Mouse (Mus musculus) neural tube, embryonic 11.5 days (tissue): ENCODE measurements at regions not wholly inside any gene's neighbourhood (a gene's known extent, or its start where the extent isn't known, plus 50 kb on each side); places are given as distances from the start of the nearest gene placed in this dataset.
A peak's percentile ranks its signal among the peaks of the same experiment; 100 is the strongest.

Experiments
- ATAC-seq: fragments of 200-750 bp; cut with Nextera tagmentation; 2 replicates; pipeline ENCODE4 v1.8.0; 2017; ENCODE audit warnings: moderate number of reproducible peaks, mild to moderate bottlenecking, moderate TSS enrichment, moderate library complexity; ENCODE audit not compliant: insufficient read depth, low FRiP score, low TSS enrichment
- DNase-seq: peaks from one replicate; pipeline ENCODE4 v3.0.0-alpha.2; 2015; ENCODE audit warnings: low spot score
- H3K27ac ChIP-seq: fragments of 300-500 bp; sonication (generic); 2 replicates; pipeline ENCODE4 v1.5.1; 2014; ENCODE audit warnings: low read depth, mild to moderate bottlenecking, low read length
- H3K27me3 ChIP-seq: fragments of 300-500 bp; sonication (generic); 2 replicates; pipeline ENCODE4 v1.6.1; 2014; ENCODE audit warnings: mild to moderate bottlenecking, low read length, mixed read lengths; ENCODE audit not compliant: control insufficient read depth, insufficient read depth
- H3K36me3 ChIP-seq: fragments of 300-500 bp; sonication (generic); 2 replicates; pipeline ENCODE4 v1.6.1; 2014; ENCODE audit warnings: mild to moderate bottlenecking, low read length, moderate library complexity, mixed read lengths; ENCODE audit not compliant: control insufficient read depth, insufficient read depth
- H3K4me1 ChIP-seq: fragments of 300-500 bp; sonication (generic); 2 replicates; pipeline ENCODE4 v1.6.1; 2014; ENCODE audit warnings: low read length, mixed read lengths; ENCODE audit not compliant: control insufficient read depth, insufficient read depth
- H3K4me2 ChIP-seq: fragments of 300-500 bp; sonication (generic); 2 replicates; pipeline ENCODE4 v1.6.1; 2014; ENCODE audit warnings: low read depth, mild to moderate bottlenecking, moderate library complexity
- H3K4me3 ChIP-seq: fragments of 300-500 bp; sonication (generic); 2 replicates; pipeline ENCODE4 v1.5.1; 2014; ENCODE audit warnings: low read depth, low read length
- H3K9ac ChIP-seq: fragments of 300-500 bp; sonication (generic); 2 replicates; pipeline ENCODE4 v1.6.1; 2014; ENCODE audit warnings: mild to moderate bottlenecking, low read length
- H3K9me3 ChIP-seq: fragments of 300-500 bp; sonication (generic); 2 replicates; pipeline ENCODE4 v1.6.1; 2016; ENCODE audit warnings: low read length; ENCODE audit not compliant: control insufficient read depth
- WGBS: fragments of 180-500 bp; shearing (Covaris S2); extraction: QIAGEN DNeasy Blood & Tissue Kit; methylation state at CpG from one replicate; pipeline ENCODE4 v1.1.7; 2014; 5-methylcytosine and 5-hydroxymethylcytosine counted together

DNA sequence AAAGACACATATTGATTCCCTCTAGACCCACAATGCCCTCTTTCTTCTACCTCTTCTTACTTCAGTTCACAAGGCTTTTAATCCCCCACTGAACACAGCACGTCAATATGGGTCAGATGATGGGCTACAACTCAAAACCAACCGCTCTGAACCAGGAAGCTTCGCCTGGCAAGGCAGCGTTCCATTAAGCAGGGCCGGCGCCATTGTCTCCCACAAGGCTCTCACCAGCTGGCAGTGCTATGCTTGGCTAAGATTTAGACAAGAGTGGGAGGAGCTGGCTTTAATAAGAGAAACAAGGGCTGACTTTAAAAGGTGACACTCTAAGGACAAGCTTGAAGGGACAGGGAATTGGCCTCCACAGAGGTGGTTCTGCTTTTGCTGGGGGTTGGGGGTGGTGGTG is 192.3 kb upstream of the Slc24a2 start:
- no peaks in the 10 kb centered on the region for H3K4me1 ChIP-seq
- 67% methylated on average over 6 of the region's 6 CpGs for WGBS

DNA sequence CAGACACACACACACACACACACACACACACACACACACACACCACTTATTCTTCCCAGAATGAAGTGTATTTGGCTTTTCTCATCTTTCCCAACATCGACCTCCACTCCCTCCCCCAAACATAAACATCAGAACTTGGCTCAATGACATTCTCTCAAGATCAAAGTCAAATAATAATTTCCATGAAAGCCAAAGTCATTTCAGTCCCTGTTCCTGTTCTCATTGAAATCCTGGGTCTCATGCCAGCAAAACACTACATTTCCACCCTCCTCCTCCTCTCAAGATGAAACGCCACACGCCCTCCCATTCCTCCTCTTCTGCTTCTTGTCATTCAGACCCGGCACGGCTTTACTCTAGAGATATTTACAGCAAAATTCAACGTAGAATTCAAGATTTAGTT is 173.1 kb upstream of the Slc24a2 start:
- Histone ChIP-seq H3K4me1 (no peaks in the 10 kb centered on the region), H3K4me2 (no peak overlapping the region), H3K36me3 (no peaks in the 10 kb centered on the region), H3K27ac (no peak overlapping the region), H3K4me3 (no peak overlapping the region), H3K9me3 (no peaks in the 10 kb centered on the region), H3K9ac (no peak overlapping the region), H3K27me3 (no peaks in the 10 kb centered on the region)
- WGBS: 81% methylated on average over 6 of the region's 6 CpGs
- DNase-seq (no peak), ATAC-seq (no peak)

More for the DNA sequence above, 192.3 kb upstream of the Slc24a2 start:
- DNase-seq: no peak
- H3K9me3 ChIP-seq: no peaks in the 10 kb centered on the region
- no peak overlapping the region for H3K27ac ChIP-seq
- ATAC-seq: no peak
- H3K4me3 ChIP-seq: no peak overlapping the region
- no peaks in the 10 kb centered on the region for H3K36me3 ChIP-seq
- no peak overlapping the region for H3K9ac ChIP-seq
- H3K4me2 ChIP-seq: no peak overlapping the region
- no peaks in the 10 kb centered on the region for H3K27me3 ChIP-seq

DNA sequence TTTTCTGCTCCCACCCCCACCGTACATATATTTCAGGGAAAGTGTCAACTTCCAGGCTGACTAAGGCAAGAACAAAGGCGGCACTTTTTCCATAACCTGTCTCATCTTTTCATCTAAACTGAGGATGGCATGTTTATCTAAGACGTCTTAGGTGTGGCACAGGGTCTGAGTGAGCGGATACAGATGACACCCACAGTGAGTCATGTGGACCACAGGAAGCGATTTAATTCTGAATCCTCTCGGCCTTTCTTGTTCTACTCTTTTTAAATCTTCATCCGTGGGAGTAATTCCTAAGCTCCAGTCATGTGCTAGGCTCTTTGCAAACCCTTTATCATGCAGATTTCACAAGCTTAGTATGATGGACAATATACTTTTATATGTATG is 171.9 kb upstream of the Slc24a2 start:
- Histone ChIP-seq H3K27me3 (no peaks in the 10 kb centered on the region), H3K36me3 (no peaks in the 10 kb centered on the region), H3K9ac (no peak overlapping the region), H3K4me1 (no peaks in the 10 kb centered on the region), H3K9me3 (no peaks in the 10 kb centered on the region), H3K27ac (no peak overlapping the region), H3K4me2 (no peak overlapping the region), H3K4me3 (no peak overlapping the region)
- ATAC-seq: no peak
- WGBS: 76% methylated on average over 7 of the region's 7 CpGs
- DNase-seq: no peak

DNA sequence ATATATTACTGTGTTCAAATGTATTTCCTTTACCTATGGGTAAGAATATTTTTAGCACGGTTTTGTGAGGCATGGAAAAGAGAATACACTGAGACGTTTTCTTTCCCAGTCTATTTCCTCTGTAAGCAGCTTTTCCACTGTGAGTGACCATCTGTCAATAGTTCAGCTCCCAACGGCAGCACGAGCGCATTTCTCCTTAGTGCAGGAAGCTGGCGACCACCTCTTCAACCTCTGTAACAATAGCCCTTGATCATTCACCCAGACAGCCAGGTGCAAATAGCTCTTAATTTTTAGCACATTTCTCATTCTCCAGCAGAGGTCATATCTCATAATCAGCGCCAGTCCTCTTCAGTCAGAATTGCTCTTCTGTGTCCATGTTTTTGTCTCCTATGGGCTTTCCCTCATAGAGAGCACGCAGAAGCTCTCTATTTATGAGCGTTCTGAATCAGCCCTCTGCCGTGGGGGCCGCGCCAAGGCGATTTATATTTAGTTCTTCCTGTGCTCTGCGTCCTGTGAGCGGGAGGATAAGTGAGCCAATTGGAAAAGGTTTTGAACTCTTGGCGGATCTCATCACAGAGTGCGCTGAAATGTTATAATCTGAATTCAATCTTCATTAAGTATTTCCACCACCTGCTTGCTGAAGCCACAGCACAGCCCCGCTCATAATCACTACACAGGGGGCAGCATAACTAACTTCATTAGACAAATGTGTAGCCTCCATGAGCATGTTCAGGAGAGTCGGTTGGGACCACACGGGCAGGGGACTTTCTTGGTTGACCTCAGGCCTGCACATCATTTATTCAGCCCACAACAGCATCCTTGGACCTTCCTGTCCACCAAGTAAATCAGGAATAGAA is 171.3 kb upstream of the Slc24a2 start:
- WGBS: 49% methylated on average over 20 of the region's 20 CpGs
- H3K27ac ChIP-seq: 0 out of 2 replicates have a peak overlapping the region, but pooled peaks have one; percentile 20

DNA sequence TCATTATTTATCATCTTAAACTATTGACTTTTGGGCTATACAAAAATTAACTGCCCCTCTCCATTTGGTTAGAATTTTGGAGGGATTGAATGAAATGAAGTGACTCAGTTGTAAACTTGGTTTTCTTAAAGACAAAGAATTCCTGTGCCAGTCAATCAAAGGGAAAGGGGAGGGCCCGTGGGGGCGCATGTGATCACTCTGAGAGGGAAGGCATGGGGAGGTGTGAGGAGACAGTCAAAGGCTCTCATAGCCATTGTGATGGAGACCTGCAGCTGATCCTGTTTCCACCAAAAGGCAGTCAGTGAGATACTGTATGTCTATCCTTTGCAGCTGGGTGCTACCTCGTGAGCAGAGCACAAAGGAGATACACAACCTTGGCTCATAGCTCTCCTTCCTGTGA is 156.6 kb upstream of the Slc24a2 start:
- WGBS: 81% methylated on average over 3 of the region's 3 CpGs
- no peak overlapping the region for H3K27ac ChIP-seq

More for the DNA sequence above, 171.3 kb upstream of the Slc24a2 start:
- Histone ChIP-seq H3K36me3 (no peaks in the 10 kb centered on the region), H3K9ac (no peak overlapping the region), H3K4me3 (no peak overlapping the region), H3K27me3 (no peaks in the 10 kb centered on the region), H3K9me3 (no peaks in the 10 kb centered on the region), H3K4me1 (no peaks in the 10 kb centered on the region), H3K4me2 (no peak overlapping the region)
- ATAC-seq: no peak
- peak; percentile 50 for DNase-seq

DNA sequence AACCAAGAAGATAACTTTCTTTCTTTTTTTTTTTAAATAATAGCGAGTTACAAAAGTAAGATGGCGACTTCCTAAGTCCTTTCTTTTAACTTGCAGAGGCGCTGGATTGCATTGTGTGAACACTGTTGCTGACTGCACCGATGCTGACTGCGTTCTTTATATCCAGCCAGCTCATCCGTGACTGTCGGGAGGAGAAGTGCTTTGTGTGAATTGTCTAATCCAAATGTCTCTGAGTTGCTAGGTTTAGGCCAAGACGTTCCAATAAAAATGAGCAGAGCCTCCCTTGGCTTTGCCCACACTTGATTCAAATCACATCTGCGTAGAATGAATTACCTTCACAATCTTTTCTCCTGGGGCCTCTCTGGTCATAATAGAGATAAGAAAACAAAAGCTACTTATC is 156.0 kb upstream of the Slc24a2 start:
- Histone ChIP-seq H3K36me3 (no peaks in the 10 kb centered on the region), H3K4me3 (no peak overlapping the region), H3K4me2 (no peak overlapping the region), H3K27ac (no peak overlapping the region), H3K27me3 (no peaks in the 10 kb centered on the region), H3K9ac (no peak overlapping the region), H3K4me1 (peaks cover 8% of the 10 kb centered on the region), H3K9me3 (no peaks in the 10 kb centered on the region)
- WGBS: 45% methylated on average over 9 of the region's 9 CpGs
- no peak for DNase-seq
- ATAC-seq: no peak

More for the DNA sequence above, 156.6 kb upstream of the Slc24a2 start:
- Histone ChIP-seq H3K36me3 (no peaks in the 10 kb centered on the region), H3K27me3 (no peaks in the 10 kb centered on the region), H3K9ac (no peak overlapping the region), H3K4me3 (no peak overlapping the region), H3K4me1 (peaks cover 8% of the 10 kb centered on the region), H3K9me3 (no peaks in the 10 kb centered on the region), H3K4me2 (no peak overlapping the region)
- 0 out of 2 replicates have a peak, but pooled peaks have one; percentile 60 for ATAC-seq
- no peak for DNase-seq

DNA sequence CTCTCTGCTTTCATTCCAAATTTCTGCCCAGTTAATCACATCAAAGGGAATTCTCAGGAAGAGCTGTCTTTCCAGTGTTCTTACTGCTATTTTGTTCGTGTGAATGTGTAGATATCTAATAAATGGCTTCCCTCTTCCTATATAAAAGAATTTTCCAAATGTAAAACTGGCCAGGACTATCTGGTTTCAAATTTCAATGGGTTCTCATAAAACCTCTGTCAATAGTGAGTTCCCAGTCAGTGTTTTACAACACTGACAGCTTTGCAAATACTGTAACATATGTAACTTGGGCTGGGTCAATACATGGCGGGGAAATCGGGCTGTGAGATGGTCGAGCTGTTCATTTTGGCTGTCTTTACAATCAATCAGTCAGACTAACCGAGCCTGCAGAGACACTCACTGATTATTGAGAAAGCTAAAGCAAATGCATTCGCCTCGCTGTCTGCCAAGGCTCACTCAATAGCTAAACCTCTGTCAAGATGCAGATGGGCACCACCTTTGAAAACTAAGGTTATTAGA is 155.0 kb upstream of the Slc24a2 start:
- ATAC-seq (no peak), DNase-seq (no peak)
- H3K27ac ChIP-seq: no peak overlapping the region
- H3K4me3 ChIP-seq: no peak overlapping the region
- H3K36me3 ChIP-seq: no peaks in the 10 kb centered on the region
- peaks cover 10% of the 10 kb centered on the region for H3K4me1 ChIP-seq
- no peak overlapping the region for H3K9ac ChIP-seq
- H3K27me3 ChIP-seq: no peaks in the 10 kb centered on the region
- no peak overlapping the region for H3K4me2 ChIP-seq
- H3K9me3 ChIP-seq: no peaks in the 10 kb centered on the region
- 20% methylated on average over 7 of the region's 7 CpGs for WGBS

DNA sequence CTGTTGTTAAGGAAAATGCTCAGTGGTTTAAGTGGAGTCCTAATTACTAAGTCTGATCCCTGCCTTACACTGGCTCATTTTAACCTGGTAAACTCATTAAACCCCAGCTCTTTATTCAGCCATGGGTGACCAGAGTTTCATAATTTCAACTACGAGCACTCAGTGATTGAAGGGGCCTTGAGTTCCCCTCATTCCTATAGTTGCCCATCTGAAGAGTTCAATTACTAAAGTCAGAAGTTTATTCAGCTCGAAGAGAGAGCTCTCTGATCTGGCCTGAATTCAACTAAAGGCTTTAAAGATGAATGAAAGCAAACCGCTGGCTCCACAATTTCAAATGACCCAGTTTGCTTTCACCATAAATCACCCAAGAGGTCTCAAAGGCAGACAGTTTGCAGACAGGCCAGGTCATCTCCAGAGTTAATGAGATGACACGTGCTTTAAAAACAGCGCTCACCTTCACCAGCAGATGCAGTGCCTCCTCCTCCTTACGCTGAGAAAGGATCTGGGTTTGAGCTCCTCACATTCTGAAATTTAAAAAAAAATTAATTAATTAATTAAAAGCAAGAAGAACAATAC is 154.3 kb upstream of the Slc24a2 start:
- Histone ChIP-seq H3K4me1 (peaks cover 10% of the 10 kb centered on the region), H3K4me3 (no peak overlapping the region), H3K36me3 (no peaks in the 10 kb centered on the region), H3K27me3 (no peaks in the 10 kb centered on the region), H3K27ac (no peak overlapping the region), H3K4me2 (no peak overlapping the region), H3K9me3 (no peaks in the 10 kb centered on the region), H3K9ac (no peak overlapping the region)
- no peak for DNase-seq
- ATAC-seq: no peak
- 9% methylated on average over 6 of the region's 6 CpGs for WGBS

DNA sequence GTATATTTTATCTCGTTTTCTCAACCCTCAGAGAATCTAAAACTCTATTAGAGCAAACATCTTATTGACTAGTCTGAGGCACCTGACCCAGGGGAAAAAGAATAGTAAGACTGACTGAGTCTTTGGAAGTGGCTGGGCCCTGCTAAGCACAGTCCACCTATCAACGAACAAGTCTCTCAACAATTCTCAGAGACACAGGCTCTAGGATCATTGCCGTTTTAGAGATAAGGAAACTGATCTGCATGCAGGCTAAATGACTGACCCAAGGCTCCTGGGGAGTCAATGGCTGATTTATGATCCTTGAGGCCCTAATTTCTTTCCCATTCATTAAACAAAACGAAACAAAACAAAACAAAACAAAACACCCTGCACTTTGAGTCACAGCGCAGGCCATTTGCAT is 150.4 kb upstream of the Slc24a2 start:
- WGBS: 27% methylated on average over 5 of the region's 5 CpGs
- no peak for DNase-seq
- Histone ChIP-seq H3K9me3 (no peaks in the 10 kb centered on the region), H3K4me2 (no peak overlapping the region), H3K27me3 (no peaks in the 10 kb centered on the region), H3K4me3 (no peak overlapping the region), H3K27ac (no peak overlapping the region), H3K36me3 (no peaks in the 10 kb centered on the region), H3K4me1 (peaks cover 17% of the 10 kb centered on the region), H3K9ac (no peak overlapping the region)
- ATAC-seq: no peak
